Mouse (Mus musculus): ENCODE data around the gene Nfkbie. TPM values are rescaled to one million over a fixed set of nuclear protein-coding genes. Genes with fewer than 3 reads are reported as not detected.

Nfkbie gene
- total and polyA plus RNA-seq, 3 experiments: 78.7 to 136 (median 90.0) TPM

DNA sequence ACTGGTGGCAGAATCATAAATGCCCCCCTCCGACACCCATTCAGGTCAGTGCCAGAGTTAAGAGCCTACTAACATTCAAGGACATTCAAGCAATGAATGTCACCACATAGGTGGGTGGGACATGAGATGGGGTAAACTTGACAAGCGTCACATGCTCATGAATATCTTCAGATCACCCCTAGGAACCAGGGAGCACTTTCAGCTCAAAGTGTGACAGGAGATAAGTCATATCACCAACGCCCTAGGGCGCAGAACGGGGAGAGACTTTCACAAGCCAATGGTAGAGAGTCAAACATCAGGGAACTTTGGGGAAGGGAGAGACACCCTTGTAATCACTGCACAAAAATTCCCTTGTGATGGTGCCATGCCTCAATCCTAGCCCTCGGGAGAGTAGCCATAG lies 26.7 kb downstream of the Nfkbie start:
- in situ Hi-C loops (cut with MboI; ENCODE audit: low pct_ligation_motif_present, low pct_unique_long_range_greater_than_20kb, low sequenced_read_pairs) (no loop called here), dilution Hi-C loops (cut with MboI; ENCODE audit: extremely low pct_ligation_motif_present, extremely low pct_unique_long_range_greater_than_20kb, low sequenced_read_pairs) (no loop called here)
- H3K27me3 ChIP-seq (replicated peaks): no peaks in the 10 kb centered on the region
- peaks cover 13 to 31% of the 10 kb centered on the region in 2 experiments for H3K36me3 ChIP-seq (replicated peaks in 1 of 2; ENCODE audit: control insufficient read depth in 1 of 2, insufficient read depth in 1 of 2, low read length in 1 of 2)
- H3K4me1 ChIP-seq (ENCODE audit: control insufficient read depth in 1 of 2, insufficient read depth in 2 of 2): peaks cover 8 to 51% of the 10 kb centered on the region in 2 experiments
- H3K4me3 ChIP-seq (replicated peaks in 1 of 3; ENCODE audit: low read depth in 2 of 3, low read length in 2 of 3, poor library complexity in 1 of 3): no peak overlapping the region
- H3K9ac ChIP-seq (ENCODE audit: insufficient read depth, low read depth): no peak overlapping the region
- no peak for DNase-seq (ENCODE audit: extremely low read depth)
- H3K27ac ChIP-seq (ENCODE audit: insufficient read depth, low read depth): no peak overlapping the region
- peaks cover 10% of the 10 kb centered on the region for H3K9me3 ChIP-seq (replicated peaks; ENCODE audit: low read length)
- H3K79me2 ChIP-seq (replicated peaks; ENCODE audit: control insufficient read depth, extremely low read depth, insufficient read depth, poor library complexity, severe bottlenecking): no peaks in the 10 kb centered on the region
- TF ChIP-seq POLR2A (IDR thresholded peaks at IDR 0.05; ENCODE audit: low read depth, low read length): no peak
- TF ChIP-seq KAT2A (IDR thresholded peaks at IDR 0.05; ENCODE audit: insufficient replicate concordance, low read length): no peak
- no peak for TF ChIP-seq MYC (IDR thresholded peaks at IDR 0.05; ENCODE audit: low read depth, low read length)
- TF ChIP-seq SMC3 (IDR thresholded peaks at IDR 0.05; ENCODE audit: low read depth, low read length): no peak
- TF ChIP-seq ELF1 (IDR thresholded peaks at IDR 0.05; ENCODE audit: low read depth, low read length): no peak
- TF ChIP-seq JUND (conservative IDR thresholded peaks at IDR 0.05; ENCODE audit: low read depth, low read length): no peak
- TF ChIP-seq MAZ (IDR thresholded peaks at IDR 0.05; ENCODE audit: low read depth, low read length): no peak
- no peak for TF ChIP-seq UBTF (IDR thresholded peaks at IDR 0.05; ENCODE audit: low read depth, low read length)
- TF ChIP-seq MEF2A (IDR thresholded peaks at IDR 0.05; ENCODE audit: borderline replicate concordance, low read depth, low read length): no peak
- TF ChIP-seq ZNF384 (IDR thresholded peaks at IDR 0.05; ENCODE audit: low read depth, low read length): no peak
- no peak for TF ChIP-seq GABPA (IDR thresholded peaks at IDR 0.05; ENCODE audit: insufficient replicate concordance, low read depth, low read length)
- no peak for TF ChIP-seq NRF1 (IDR thresholded peaks at IDR 0.05; ENCODE audit: low read depth, low read length)
- no peak for TF ChIP-seq CTCF (conservative IDR thresholded peaks at IDR 0.05 in 1 of 2, IDR thresholded peaks at IDR 0.05 in 1 of 2; ENCODE audit: low read depth in 2 of 2, low read length in 2 of 2)
- TF ChIP-seq TBP (conservative IDR thresholded peaks at IDR 0.05; ENCODE audit: low read depth, low read length): no peak
- TF ChIP-seq RAD21 (IDR thresholded peaks at IDR 0.05; ENCODE audit: low read depth, low read length): no peak
- TF ChIP-seq MXI1 (IDR thresholded peaks at IDR 0.05; ENCODE audit: low read depth, low read length): no peak
- no peak for TF ChIP-seq EP300 (IDR thresholded peaks at IDR 0.05; ENCODE audit: low read length)
- TF ChIP-seq IRF4 (IDR thresholded peaks at IDR 0.05; ENCODE audit: low read depth, low read length): no peak
- no peak for TF ChIP-seq HCFC1 (IDR thresholded peaks at IDR 0.05; ENCODE audit: low read depth, low read length)
- no peak overlapping the region for H3K4me2 ChIP-seq (ENCODE audit: insufficient read depth, low read depth, poor library complexity, severe bottlenecking)

DNA sequence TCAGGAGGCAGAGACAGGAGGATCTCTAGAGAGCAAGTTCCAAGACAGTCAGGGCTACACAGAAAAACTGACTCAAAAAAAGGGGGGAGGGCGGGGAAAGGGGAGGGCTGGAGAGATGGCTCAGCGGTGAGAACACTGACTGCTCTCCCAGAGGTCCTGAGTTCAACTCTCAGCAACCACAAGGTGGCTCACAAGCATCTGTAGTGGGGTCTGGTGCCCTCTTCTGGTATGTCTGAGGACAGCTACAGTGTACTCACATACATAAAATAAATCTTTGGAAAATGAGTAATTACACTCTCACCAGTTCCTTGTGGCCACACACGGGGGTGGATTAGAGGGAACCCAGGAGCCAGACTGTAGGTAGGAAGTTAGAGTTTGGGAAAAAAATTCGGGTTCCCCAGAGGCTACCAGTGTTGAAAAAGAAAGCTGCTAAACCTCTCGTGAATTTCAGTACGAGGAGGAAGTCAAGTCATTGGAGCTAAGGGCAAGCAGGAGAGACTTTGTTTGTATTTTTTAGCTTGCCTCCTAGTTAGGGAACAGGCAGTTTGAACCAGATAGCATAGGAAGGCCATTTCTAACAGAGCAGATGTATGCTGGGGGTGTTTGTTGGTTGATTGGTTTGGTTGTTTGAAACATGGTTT lies 27.3 kb downstream of the Nfkbie start:
- H3K36me3 ChIP-seq (replicated peaks in 1 of 2; ENCODE audit: control insufficient read depth in 1 of 2, insufficient read depth in 1 of 2, low read length in 1 of 2): peaks cover 13 to 35% of the 10 kb centered on the region in 2 experiments
- H3K27me3 ChIP-seq (replicated peaks): no peaks in the 10 kb centered on the region
- H3K4me1 ChIP-seq (ENCODE audit: control insufficient read depth in 1 of 2, insufficient read depth in 2 of 2): peaks cover 8 to 51% of the 10 kb centered on the region in 2 experiments
- H3K9ac ChIP-seq (ENCODE audit: insufficient read depth, low read depth): no peak overlapping the region
- no peak overlapping the region for H3K27ac ChIP-seq (ENCODE audit: insufficient read depth, low read depth)
- H3K4me3 ChIP-seq (replicated peaks in 1 of 3; ENCODE audit: low read depth in 2 of 3, low read length in 2 of 3, poor library complexity in 1 of 3): no peak overlapping the region
- in situ Hi-C loops (cut with MboI; ENCODE audit: low pct_ligation_motif_present, low pct_unique_long_range_greater_than_20kb, low sequenced_read_pairs) (no loop called here), dilution Hi-C loops (cut with MboI; ENCODE audit: extremely low pct_ligation_motif_present, extremely low pct_unique_long_range_greater_than_20kb, low sequenced_read_pairs) (no loop called here)
- no peak overlapping the region; the same call in 1 of the 2 replicates for H3K4me2 ChIP-seq (ENCODE audit: insufficient read depth, low read depth, poor library complexity, severe bottlenecking)
- no peaks in the 10 kb centered on the region for H3K79me2 ChIP-seq (replicated peaks; ENCODE audit: control insufficient read depth, extremely low read depth, insufficient read depth, poor library complexity, severe bottlenecking)
- DNase-seq (ENCODE audit: extremely low read depth): no peak
- H3K9me3 ChIP-seq (replicated peaks; ENCODE audit: low read length): peaks cover 10% of the 10 kb centered on the region
- TF ChIP-seq MYC (IDR thresholded peaks at IDR 0.05; ENCODE audit: low read depth, low read length) (peak; percentile 49; the same call in 1 of the 2 replicates), MAX (IDR thresholded peaks at IDR 0.05; ENCODE audit: low read length) (no peak), JUN (IDR thresholded peaks at IDR 0.05; ENCODE audit: insufficient read depth, low read depth, low read length) (no peak), IRF4 (IDR thresholded peaks at IDR 0.05; ENCODE audit: low read depth, low read length) (no peak), USF2 (conservative IDR thresholded peaks at IDR 0.05; ENCODE audit: low read depth, low read length) (no peak), MEF2A (IDR thresholded peaks at IDR 0.05; ENCODE audit: borderline replicate concordance, low read depth, low read length) (no peak), PAX5 (IDR thresholded peaks at IDR 0.05; ENCODE audit: low read length) (no peak), KAT2A (IDR thresholded peaks at IDR 0.05; ENCODE audit: insufficient replicate concordance, low read length) (no peak), GABPA (IDR thresholded peaks at IDR 0.05; ENCODE audit: insufficient replicate concordance, low read depth, low read length) (no peak), ZMIZ1 (IDR thresholded peaks at IDR 0.05; ENCODE audit: low read depth, low read length) (no peak), ETS1 (conservative IDR thresholded peaks at IDR 0.05; ENCODE audit: low read depth, low read length) (no peak), TCF12 (IDR thresholded peaks at IDR 0.05; ENCODE audit: low read depth, low read length) (0 out of 2 replicates have a peak, but pooled peaks have one; percentile 18), RAD21 (IDR thresholded peaks at IDR 0.05; ENCODE audit: low read depth, low read length) (peak; percentile 48), ZNF384 (IDR thresholded peaks at IDR 0.05; ENCODE audit: low read depth, low read length) (peak; percentile 33; the same call in 1 of the 2 replicates), BHLHE40 (IDR thresholded peaks at IDR 0.05; ENCODE audit: low read depth, low read length) (no peak), CTCF (conservative IDR thresholded peaks at IDR 0.05 in 1 of 2, IDR thresholded peaks at IDR 0.05 in 1 of 2; ENCODE audit: low read depth in 2 of 2, low read length in 2 of 2) (peak; percentile 26 to 98; a peak in 2 of 4 replicates), ZKSCAN1 (IDR thresholded peaks at IDR 0.05; ENCODE audit: borderline replicate concordance, low read depth, low read length) (no peak), UBTF (IDR thresholded peaks at IDR 0.05; ENCODE audit: low read depth, low read length) (no peak), CHD1 (IDR thresholded peaks at IDR 0.05; ENCODE audit: low read depth, low read length) (no peak), SMC3 (IDR thresholded peaks at IDR 0.05; ENCODE audit: low read depth, low read length) (peak; percentile 85), NELFE (IDR thresholded peaks at IDR 0.05; ENCODE audit: low read depth, low read length) (peak; percentile 72; the same call in 1 of the 2 replicates), TBP (conservative IDR thresholded peaks at IDR 0.05; ENCODE audit: low read depth, low read length) (no peak)

Data from CH12.LX (cell line).